9 mouse cellular contexts compared by ENCODE assay signal in the genomic region with DNA sequence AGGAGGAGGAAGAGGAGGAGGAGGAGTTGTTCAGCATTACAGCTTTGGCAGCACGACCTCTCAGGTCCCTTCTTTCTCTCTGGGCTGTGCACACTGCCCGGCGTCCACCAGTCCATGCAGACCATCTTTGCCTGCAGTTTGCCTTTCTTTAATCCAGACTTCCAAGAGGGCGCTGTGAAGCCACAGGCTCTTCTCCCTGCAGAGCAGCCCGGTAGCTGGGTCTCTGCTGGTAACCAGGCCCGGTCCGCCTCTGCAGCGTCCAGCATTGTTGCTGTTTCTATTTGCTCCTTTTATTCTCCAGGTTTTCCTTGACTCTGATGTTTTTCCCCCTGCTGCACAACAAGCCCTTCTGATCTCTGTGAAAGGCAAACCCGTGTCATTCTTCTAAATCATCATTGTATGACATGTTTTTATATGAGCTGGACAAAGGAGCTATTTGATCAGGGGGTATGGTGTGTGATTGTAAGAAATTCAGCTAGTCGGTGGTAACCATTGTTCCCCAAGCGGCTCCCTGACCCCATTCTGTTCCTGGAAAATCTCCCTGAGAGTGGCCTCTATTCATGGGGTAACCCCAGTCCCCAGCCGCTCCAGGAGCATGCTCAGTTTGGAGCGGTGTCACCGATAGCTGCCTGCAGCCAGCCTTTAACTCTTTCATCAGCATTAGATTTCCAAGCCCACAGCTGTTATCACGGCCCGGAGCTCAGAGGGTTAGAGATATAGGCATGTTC. TPM values are rescaled to one million over a fixed set of nuclear protein-coding genes. Genes with fewer than 3 reads are reported as not detected.
DNase-seq lines count a peak whose midpoint lies in the region; ATAC-seq and TF ChIP-seq lines count a peak whose summit lies in the region.
"Had no signal": no experiment of that assay in that cellular context is flagged by ENCODE, and none has a peak within 500 bp of the region (broad histone marks: within the 10 kb centered on the region; RNA-seq: fewer than 3 reads in every experiment).

No protein-coding gene starts in this region.

- no peak for ATAC-seq in embryonic facial prominence, embryonic 13.5 days (ENCODE audit: insufficient number of reproducible peaks, insufficient read depth, low FRiP score, low TSS enrichment, low read depth)
- peak; percentile 87 for ATAC-seq in midbrain, embryonic 11.5 days (ENCODE audit: low FRiP score)
- peak; percentile 57; the same call in 1 of the 2 replicates for ATAC-seq in stomach, postnatal 0 days (ENCODE audit: low FRiP score, low TSS enrichment)

- TF ChIP-seq EP300 in stomach, postnatal 0 days (optimal IDR thresholded peaks at IDR 0.05) = no peak

- DNase-seq in ovary, adult 18-20 months (ENCODE audit: low spot score) = peak; percentile 29
- no peak for DNase-seq in ovary, postnatal 14 days (ENCODE audit: low spot score)
- DNase-seq in heart, postnatal 36 days = peak; percentile 28 to 33
- peak; percentile 25 to 39 for DNase-seq in layer of hippocampus, postnatal 36 days
- peak; percentile 95 for DNase-seq in midbrain, embryonic 11.5 days (ENCODE audit: low spot score, missing footprints)
- DNase-seq in stomach, postnatal 0 days (ENCODE audit: low spot score) = peak; percentile 53
- no peak for DNase-seq in spleen, postnatal 14 days (ENCODE audit: low spot score in 2 of 2)

- peak overlapping the region; percentile 33; the same call in 1 of the 2 replicates for H3K27ac ChIP-seq in embryonic facial prominence, embryonic 13.5 days
- H3K27ac ChIP-seq in midbrain, embryonic 11.5 days (ENCODE audit: low read depth, low read length) = peak overlapping the region; percentile 67; the same call in 1 of the 2 replicates
- H3K27ac ChIP-seq in stomach, postnatal 0 days (replicated peaks) = no peak overlapping the region

- intact Hi-C loops in heart, postnatal 36 days (cut with DNase I) = no loop called here

- peaks cover 18% of the 10 kb centered on the region for H3K4me1 ChIP-seq in embryonic facial prominence, embryonic 13.5 days
- H3K4me1 ChIP-seq in midbrain, embryonic 11.5 days (ENCODE audit: control insufficient read depth, insufficient read depth, low read length) = peaks cover 11% of the 10 kb centered on the region
- H3K4me1 ChIP-seq in stomach, postnatal 0 days (replicated peaks; ENCODE audit: control insufficient read depth, insufficient read depth) = no peaks in the 10 kb centered on the region

- peak overlapping the region; percentile 50 for H3K4me2 ChIP-seq in embryonic facial prominence, embryonic 13.5 days
- H3K4me2 ChIP-seq in midbrain, embryonic 11.5 days = peak overlapping the region; percentile 32
- H3K4me2 ChIP-seq in stomach, postnatal 0 days (replicated peaks; ENCODE audit: low read depth) = peak overlapping the region; percentile 42

- no peaks in the 10 kb centered on the region for H3K9me3 ChIP-seq in embryonic facial prominence, embryonic 13.5 days
- H3K9me3 ChIP-seq in midbrain, embryonic 11.5 days (ENCODE audit: control insufficient read depth, low read length) = no peaks in the 10 kb centered on the region
- no peaks in the 10 kb centered on the region for H3K9me3 ChIP-seq in stomach, postnatal 0 days (ENCODE audit: control insufficient read depth, low read length)

- WGBS in embryonic facial prominence, embryonic 13.5 days = 6% methylated on average over 16 of the region's 16 CpGs
- WGBS in midbrain, embryonic 11.5 days = 5% methylated on average over 16 of the region's 16 CpGs
- WGBS in stomach, postnatal 0 days = 14% methylated on average over 16 of the region's 16 CpGs

- H3K4me3 ChIP-seq in embryonic facial prominence, embryonic 13.5 days = 0 out of 2 replicates have a peak overlapping the region, but pooled peaks have one; percentile 17
- peak overlapping the region; percentile 17; the same call in 1 of the 2 replicates for H3K4me3 ChIP-seq in midbrain, embryonic 11.5 days (ENCODE audit: low read depth, low read length)
- H3K4me3 ChIP-seq in stomach, postnatal 0 days (ENCODE audit: low read depth, low read length) = no peak overlapping the region

- peaks cover 10% of the 10 kb centered on the region; the same call in 1 of the 2 replicates for H3K27me3 ChIP-seq in embryonic facial prominence, embryonic 13.5 days
- H3K27me3 ChIP-seq in midbrain, embryonic 11.5 days (ENCODE audit: control insufficient read depth, insufficient read depth, low read length) = peaks cover 76% of the 10 kb centered on the region
- H3K27me3 ChIP-seq in stomach, postnatal 0 days (ENCODE audit: control insufficient read depth, insufficient read depth, low read length) = no peaks in the 10 kb centered on the region

- H3K36me3 ChIP-seq in embryonic facial prominence, embryonic 13.5 days = no peaks in the 10 kb centered on the region
- no peaks in the 10 kb centered on the region for H3K36me3 ChIP-seq in midbrain, embryonic 11.5 days (ENCODE audit: control insufficient read depth, insufficient read depth, low read length)
- no peaks in the 10 kb centered on the region for H3K36me3 ChIP-seq in stomach, postnatal 0 days (ENCODE audit: control insufficient read depth, insufficient read depth, low read length)

- peak; percentile 65 for TF ChIP-seq CTCF in stomach, postnatal 0 days (IDR thresholded peaks at IDR 0.05; ENCODE audit: low read depth)

- peak overlapping the region; percentile 44 for H3K9ac ChIP-seq in embryonic facial prominence, embryonic 13.5 days
- H3K9ac ChIP-seq in midbrain, embryonic 11.5 days (ENCODE audit: low read length) = peak overlapping the region; percentile 48; the same call in 1 of the 2 replicates
- no peak overlapping the region for H3K9ac ChIP-seq in stomach, postnatal 0 days (ENCODE audit: low read length)

RNA-seq across cellular contexts. Expression of gene Fgf8, which starts 25.1 kb away (rescaled TPM):
- 1.6 and 2.5 TPM in 2 replicates for polyA plus RNA-seq in embryonic facial prominence, embryonic 13.5 days (2015; fragmentation: Nextera tagmentation; extraction: Ambion mirVana)
- total RNA-seq in heart, postnatal 36 days (2021) = not detected
- total RNA-seq in layer of hippocampus, postnatal 36 days (2021) = not detected
- polyA plus RNA-seq in midbrain, embryonic 11.5 days (2014; fragmentation: Nextera tagmentation; extraction: Ambion mirVana) = 8.5 and 11.4 TPM in 2 replicates
- not detected in 2 replicates for polyA plus RNA-seq in stomach, postnatal 0 days (2015; fragmentation: Nextera tagmentation; extraction: Ambion mirVana)
- total RNA-seq: gastrocnemius, postnatal 4 days had no signal

RNA-seq across cellular contexts. Expression of gene Npm3, which starts 31.7 kb away (rescaled TPM):
- polyA plus RNA-seq in embryonic facial prominence, embryonic 13.5 days (2015; fragmentation: Nextera tagmentation; extraction: Ambion mirVana) = 16.8 and 17.7 TPM in 2 replicates
- 10 to 100 TPM; 15.0 to 15.9 TPM for total RNA-seq in heart, postnatal 36 days (2021)
- 10 to 100 TPM in 1 of 2 experiments, 1 to 10 TPM in 1; 9.6 to 10.4 TPM for total RNA-seq in layer of hippocampus, postnatal 36 days (2021)
- polyA plus RNA-seq in midbrain, embryonic 11.5 days (2014; fragmentation: Nextera tagmentation; extraction: Ambion mirVana) = 9.3 and 10.4 TPM in 2 replicates
- polyA plus RNA-seq in stomach, postnatal 0 days (2015; fragmentation: Nextera tagmentation; extraction: Ambion mirVana) = 9.9 and 10.9 TPM in 2 replicates

RNA-seq across cellular contexts. Expression of gene Fbxw4, which starts 57.5 kb away (rescaled TPM):
- polyA plus RNA-seq in embryonic facial prominence, embryonic 13.5 days (2015; fragmentation: Nextera tagmentation; extraction: Ambion mirVana) = 6.2 and 6.9 TPM in 2 replicates
- total RNA-seq in heart, postnatal 36 days (2021) = 10 to 100 TPM; 28.1 to 29.4 TPM
- total RNA-seq in layer of hippocampus, postnatal 36 days (2021) = 10 to 100 TPM; 33.7 to 34.3 TPM
- polyA plus RNA-seq in midbrain, embryonic 11.5 days (2014; fragmentation: Nextera tagmentation; extraction: Ambion mirVana) = 2.4 and 3.2 TPM in 2 replicates
- 2.2 and 2.9 TPM in 2 replicates for polyA plus RNA-seq in stomach, postnatal 0 days (2015; fragmentation: Nextera tagmentation; extraction: Ambion mirVana)

Comparison
In these comparisons a context has a peak if more than half of its experiments do, and no peak if none do; other contexts are left out.
1. DNase-seq: peak in ovary, adult 18-20 months (single experiment), heart, postnatal 36 days (2 of 2), layer of hippocampus, postnatal 36 days (2 of 2), midbrain, embryonic 11.5 days (single experiment) and stomach, postnatal 0 days (single experiment); none in ovary, postnatal 14 days (single experiment) and spleen, postnatal 14 days (0 of 2).
2. Peak in every context shown above with its lines, with median percentiles within 50 percentile points of each other: H3K4me2 ChIP-seq.